Mouse (Mus musculus): ENCODE data around the gene Ccm2. TPM values are rescaled to one million over a fixed set of nuclear protein-coding genes. Genes with fewer than 3 reads are reported as not detected.
A peak's percentile ranks its signal among the peaks of the same experiment; 100 is the strongest.

The Ccm2 gene
- polyA plus RNA-seq, 1 experiment from 2014 or later = 92.9 TPM

DNA sequence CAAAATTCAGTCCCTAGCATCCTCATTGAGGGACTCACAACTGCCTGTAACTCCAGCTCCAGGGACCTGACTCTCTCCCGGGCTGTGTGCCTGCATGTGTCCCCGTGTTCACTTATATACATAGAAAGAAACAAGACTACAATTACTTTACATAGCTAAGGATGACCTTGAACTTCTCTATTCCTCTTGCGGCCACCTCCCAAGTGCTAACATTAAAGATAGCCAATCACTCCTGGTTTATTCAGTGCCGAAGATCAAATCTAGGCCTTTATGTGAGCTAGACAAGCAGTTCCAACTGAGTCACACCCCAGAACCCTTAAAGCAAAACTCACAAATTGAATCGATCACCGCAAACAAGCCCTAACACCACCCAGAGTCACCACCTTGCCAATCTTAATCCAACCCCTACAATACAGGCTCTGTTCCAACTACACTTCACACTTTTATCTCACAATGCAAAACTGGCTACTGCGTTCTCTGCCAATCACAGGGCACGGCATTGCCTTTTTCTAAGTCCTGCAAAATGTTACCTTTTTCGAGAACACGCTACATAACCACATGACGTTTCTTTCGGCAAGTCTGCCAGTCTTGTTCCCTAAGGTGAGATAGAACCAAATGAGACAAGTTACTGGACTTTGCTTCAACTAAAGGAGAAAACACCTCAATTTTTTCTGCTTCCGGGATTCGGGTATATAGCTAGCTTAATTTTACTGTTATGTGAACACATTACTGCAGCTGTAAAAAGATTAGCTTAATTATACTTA is 78.1 kb downstream of the Ccm2 start:
- Histone ChIP-seq H3K4me2 (peak overlapping the region; percentile 56), H3K36me3 (peaks cover 46% of the 10 kb centered on the region), H3K27me3 (no peaks in the 10 kb centered on the region), H3K4me1 (peaks cover 28% of the 10 kb centered on the region), H3K9me3 (no peaks in the 10 kb centered on the region), H3K27ac (no peak overlapping the region), H3K9ac (peak overlapping the region; percentile 52), H3K4me3 (peak overlapping the region; percentile 65)
- no peak for ATAC-seq (ENCODE audit: borderline replicate concordance, extremely low read depth, low FRiP score, low TSS enrichment)
- 60% methylated on average over 14 of the region's 14 CpGs for WGBS

DNA sequence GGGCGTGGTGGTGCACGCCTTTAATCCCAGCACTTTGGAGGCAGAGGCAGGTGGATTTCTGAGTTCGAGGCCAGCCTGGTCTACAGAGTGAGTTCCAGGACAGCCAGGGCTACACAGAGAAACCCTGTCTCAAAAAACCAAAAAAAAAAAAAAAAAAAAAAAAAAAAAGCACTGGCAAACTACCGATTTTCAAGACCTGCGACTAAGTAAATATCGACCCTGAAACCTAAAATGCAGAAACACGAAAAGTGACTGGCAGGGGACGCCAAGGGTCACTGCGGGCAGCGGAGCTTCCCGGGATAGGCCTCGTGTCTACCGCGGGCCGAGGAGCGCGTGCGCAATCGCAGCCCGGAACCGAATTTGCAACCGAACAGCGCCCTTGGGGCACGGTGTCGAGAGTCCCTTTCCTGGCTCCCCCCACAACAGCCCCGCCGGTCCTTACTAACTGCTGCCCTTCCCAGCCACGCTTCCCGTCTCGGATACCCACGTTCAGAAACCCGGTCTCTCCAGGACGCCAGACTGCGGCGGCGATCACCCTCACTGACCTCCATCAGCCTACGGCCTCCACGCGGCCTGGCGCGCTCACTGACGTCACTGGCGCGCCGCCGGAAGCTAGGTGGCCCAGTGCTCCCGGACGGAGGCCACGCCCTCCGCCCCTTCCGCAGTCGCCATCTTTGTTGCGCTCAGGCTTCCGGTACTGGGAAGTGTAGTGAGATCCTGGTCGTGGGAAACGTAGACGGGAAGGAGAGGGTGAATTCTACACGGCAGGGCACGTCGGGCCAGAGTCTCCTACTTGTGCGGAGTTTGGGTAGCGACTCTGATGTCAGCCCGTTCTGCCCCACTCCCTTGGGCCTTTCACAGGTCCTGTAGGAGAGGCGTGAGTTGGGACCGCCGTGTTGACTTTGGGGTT is 79.0 kb downstream of the Ccm2 start, which contains the start of gene Tbrg4:
TSS of gene Tbrg4 (minus strand) at position 590 of the 910 bp plus-strand sequence.
- peak; percentile 96 for ATAC-seq (ENCODE audit: borderline replicate concordance, extremely low read depth, low FRiP score, low TSS enrichment)
- H3K4me1 ChIP-seq = peaks cover 28% of the 10 kb centered on the region
- peaks cover 36% of the 10 kb centered on the region for H3K36me3 ChIP-seq
- no peaks in the 10 kb centered on the region for H3K9me3 ChIP-seq
- H3K27ac ChIP-seq = peak within 1 kb of the TSS; percentile 86
- peak within 1 kb of the TSS; percentile 65 for H3K4me3 ChIP-seq
- H3K9ac ChIP-seq = peak within 1 kb of the TSS; percentile 67
- H3K27me3 ChIP-seq = no peaks in the 10 kb centered on the region
- H3K4me2 ChIP-seq = peak within 1 kb of the TSS; percentile 68
- WGBS = under 1% methylated on average over 66 of the region's 66 CpGs

DNA sequence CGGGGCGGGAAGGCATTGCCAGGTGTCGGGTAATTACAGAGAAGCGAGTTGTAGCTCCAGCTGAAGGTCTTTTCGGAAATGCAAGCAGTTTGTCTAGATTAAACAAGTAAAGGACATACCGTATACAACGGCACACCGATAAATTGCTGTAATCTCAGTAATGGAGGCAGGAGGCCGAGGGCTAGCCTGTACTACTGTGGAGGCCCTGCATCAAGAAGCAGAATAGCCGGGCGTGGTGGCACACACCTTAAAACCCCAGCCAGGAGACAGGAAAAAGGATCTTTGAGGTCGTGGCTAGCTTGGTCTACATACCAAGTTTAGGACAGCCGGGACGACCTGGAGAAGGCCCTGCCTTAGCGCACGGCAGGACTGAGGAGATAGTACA is 79.7 kb downstream of the Ccm2 start:
- ATAC-seq (ENCODE audit: borderline replicate concordance, extremely low read depth, low FRiP score, low TSS enrichment) = peak; percentile 10; the same call in 1 of the 2 replicates
- 9% methylated on average over 16 of the region's 16 CpGs for WGBS
- Histone ChIP-seq H3K4me2 (peak overlapping the region; percentile 68), H3K4me1 (peaks cover 28% of the 10 kb centered on the region), H3K27ac (peak overlapping the region; percentile 86), H3K4me3 (peak overlapping the region; percentile 65), H3K9me3 (no peaks in the 10 kb centered on the region), H3K9ac (peak overlapping the region; percentile 67), H3K27me3 (no peaks in the 10 kb centered on the region), H3K36me3 (peaks cover 30% of the 10 kb centered on the region)

DNA sequence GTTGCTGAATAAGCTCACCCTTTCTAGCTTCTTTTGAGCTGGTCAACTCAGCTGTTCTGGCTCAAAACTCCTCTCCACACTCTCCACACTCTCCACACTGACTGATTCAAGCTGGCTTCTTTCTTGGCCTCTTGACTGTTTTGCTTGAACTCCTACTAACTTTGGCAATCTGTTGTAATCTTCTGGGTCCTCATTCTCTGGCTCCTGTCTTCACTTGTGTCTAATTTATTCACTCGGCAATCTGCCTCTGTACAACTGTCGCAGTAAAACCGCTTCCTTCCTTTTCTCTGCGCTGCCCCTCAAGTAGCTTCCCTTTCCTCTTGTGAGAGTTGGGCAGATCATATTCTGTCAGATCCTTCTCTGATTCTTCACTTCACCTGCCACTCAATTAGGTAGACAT is 81.0 kb downstream of the Ccm2 start:
- H3K36me3 ChIP-seq = peaks cover 17% of the 10 kb centered on the region
- ATAC-seq (ENCODE audit: borderline replicate concordance, extremely low read depth, low FRiP score, low TSS enrichment) = no peak
- WGBS = 87% methylated on average over 4 of the region's 4 CpGs
- no peak overlapping the region for H3K4me2 ChIP-seq
- H3K27me3 ChIP-seq = no peaks in the 10 kb centered on the region
- H3K4me1 ChIP-seq = peaks cover 28% of the 10 kb centered on the region
- no peak overlapping the region for H3K4me3 ChIP-seq
- H3K27ac ChIP-seq = no peak overlapping the region
- H3K9ac ChIP-seq = no peak overlapping the region
- no peaks in the 10 kb centered on the region for H3K9me3 ChIP-seq

DNA sequence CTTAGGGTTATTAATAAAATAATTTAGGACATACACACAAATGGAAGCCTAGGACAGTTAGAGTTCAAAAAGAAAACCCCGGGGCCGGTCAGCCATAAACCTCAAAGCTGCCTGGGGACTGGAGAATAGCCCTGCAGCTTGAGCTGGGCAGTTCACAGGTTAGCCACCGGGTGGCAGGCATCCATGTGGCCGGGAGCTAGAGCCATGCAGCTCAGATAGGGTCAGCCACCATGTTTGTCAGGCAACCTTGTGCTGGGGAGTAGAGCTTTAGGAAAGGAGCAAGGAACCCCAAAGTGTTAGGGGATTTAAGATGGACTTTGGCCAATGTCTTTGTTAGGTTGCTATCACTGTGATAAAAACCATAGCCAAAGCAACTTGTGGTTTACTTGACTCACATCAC is 81.9 kb downstream of the Ccm2 start:
- ATAC-seq (ENCODE audit: borderline replicate concordance, extremely low read depth, low FRiP score, low TSS enrichment) = no peak
- Histone ChIP-seq H3K4me1 (peaks cover 22% of the 10 kb centered on the region), H3K36me3 (peaks cover 10% of the 10 kb centered on the region), H3K27me3 (no peaks in the 10 kb centered on the region), H3K4me2 (no peak overlapping the region), H3K9ac (no peak overlapping the region), H3K9me3 (no peaks in the 10 kb centered on the region), H3K27ac (no peak overlapping the region), H3K4me3 (no peak overlapping the region)
- WGBS = 32% methylated on average over 4 of the region's 4 CpGs

DNA sequence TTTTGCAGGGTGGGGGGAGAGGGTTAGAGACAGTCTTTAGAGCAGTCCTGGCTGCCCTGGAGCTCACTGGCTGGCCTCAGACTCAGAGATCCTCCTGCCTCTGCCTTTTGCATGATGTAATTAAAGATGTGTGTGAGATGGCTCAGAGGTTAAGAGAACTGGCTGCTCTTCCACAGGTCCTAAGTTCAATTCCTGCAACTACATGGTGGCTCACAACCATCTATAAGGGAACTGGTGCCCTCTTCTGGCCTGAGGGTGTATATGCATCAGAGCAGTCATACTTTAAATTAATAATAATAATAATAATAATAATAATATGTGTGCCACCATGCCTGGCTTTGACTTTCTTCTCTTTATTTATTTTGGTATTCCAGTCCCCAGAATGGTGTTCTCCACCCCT is 83.0 kb downstream of the Ccm2 start:
- H3K36me3 ChIP-seq = no peaks in the 10 kb centered on the region; the same call in 1 of the 2 replicates
- no peaks in the 10 kb centered on the region for H3K27me3 ChIP-seq
- H3K9ac ChIP-seq = no peak overlapping the region
- H3K4me3 ChIP-seq = no peak overlapping the region
- peaks cover 11% of the 10 kb centered on the region for H3K4me1 ChIP-seq
- no peak overlapping the region for H3K4me2 ChIP-seq
- H3K27ac ChIP-seq = no peak overlapping the region
- no peaks in the 10 kb centered on the region for H3K9me3 ChIP-seq
- ATAC-seq (ENCODE audit: borderline replicate concordance, extremely low read depth, low FRiP score, low TSS enrichment) = no peak

DNA sequence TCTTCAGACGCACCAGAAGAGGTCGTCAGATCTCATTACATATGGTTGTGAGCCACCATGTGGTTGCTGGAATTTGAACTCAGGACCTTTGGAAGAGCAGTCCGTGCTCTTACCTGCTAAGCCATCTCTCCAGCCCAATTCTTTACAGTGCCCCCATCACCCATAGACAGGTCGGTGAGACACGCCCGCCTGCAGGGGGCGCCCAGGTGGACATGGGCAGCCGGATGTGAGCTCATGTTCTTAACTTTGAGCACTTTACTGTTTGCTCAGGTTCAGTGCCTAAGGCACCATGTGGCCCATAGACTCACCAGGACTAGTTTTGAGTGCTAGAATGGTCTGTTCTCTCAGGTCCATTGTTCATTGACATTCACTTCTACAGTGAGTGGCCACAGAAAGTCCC is 89.5 kb downstream of the Ccm2 start:
- H3K4me1 ChIP-seq = no peaks in the 10 kb centered on the region
- no peak overlapping the region for H3K4me3 ChIP-seq
- H3K36me3 ChIP-seq = no peaks in the 10 kb centered on the region
- whole genome bisulfite sequencing = 67% methylated on average over 8 of the region's 8 CpGs
- no peaks in the 10 kb centered on the region for H3K27me3 ChIP-seq
- no peak overlapping the region for H3K27ac ChIP-seq
- H3K9ac ChIP-seq = no peak overlapping the region
- no peak for ATAC-seq (ENCODE audit: borderline replicate concordance, extremely low read depth, low FRiP score, low TSS enrichment)
- no peak overlapping the region for H3K4me2 ChIP-seq
- no peaks in the 10 kb centered on the region for H3K9me3 ChIP-seq

DNA sequence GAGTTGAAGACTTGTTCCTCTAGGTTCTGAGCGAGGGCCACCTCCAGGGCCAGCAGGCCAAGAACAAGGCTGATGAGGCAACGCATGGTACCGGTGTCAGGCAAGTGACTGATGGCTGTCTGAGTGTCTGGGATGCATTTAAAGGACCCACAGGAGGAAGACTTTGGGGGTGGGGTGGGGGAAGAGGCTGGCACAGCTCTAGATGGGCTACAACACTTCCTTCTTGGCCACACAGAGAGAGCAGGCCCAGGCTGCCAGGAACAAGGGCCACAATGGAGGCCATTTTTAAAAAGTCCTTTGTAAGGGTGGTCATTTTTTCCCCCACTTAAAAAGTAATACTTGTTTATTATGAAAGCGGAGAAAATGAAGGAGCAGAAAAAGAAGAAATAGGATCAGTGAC is 91.8 kb downstream of the Ccm2 start, which contains the start of gene Wap:
TSS of gene Wap (minus strand) at position 101 of the 400 bp plus-strand sequence.
- H3K27me3 ChIP-seq = no peaks in the 10 kb centered on the region
- 85% methylated on average over 4 of the region's 4 CpGs for WGBS
- H3K36me3 ChIP-seq = no peaks in the 10 kb centered on the region
- H3K9ac ChIP-seq = no peak within 1 kb of the TSS
- no peaks in the 10 kb centered on the region for H3K9me3 ChIP-seq
- no peak within 1 kb of the TSS for H3K4me2 ChIP-seq
- no peaks in the 10 kb centered on the region for H3K4me1 ChIP-seq
- no peak for ATAC-seq (ENCODE audit: borderline replicate concordance, extremely low read depth, low FRiP score, low TSS enrichment)
- no peak within 1 kb of the TSS for H3K4me3 ChIP-seq
- H3K27ac ChIP-seq = no peak within 1 kb of the TSS

DNA sequence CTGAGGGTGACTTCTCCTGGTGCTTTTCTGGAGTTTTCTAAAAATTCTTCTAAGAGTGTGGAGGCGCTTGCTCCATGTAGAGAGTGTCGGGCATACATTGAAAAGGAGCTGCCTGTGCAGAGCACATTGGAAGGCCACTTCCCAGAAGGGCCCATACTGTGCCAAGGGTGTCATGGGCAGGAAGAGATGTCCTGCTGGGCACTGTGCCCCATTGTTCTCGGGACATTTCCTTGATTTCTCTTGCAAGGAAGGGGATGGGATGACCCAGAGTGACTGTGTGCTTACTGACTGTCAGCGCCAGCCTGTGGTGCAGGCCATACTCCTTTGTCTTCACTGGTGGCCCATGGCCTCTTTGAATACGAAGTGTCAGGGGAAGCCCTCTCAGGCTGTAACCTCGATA is 92.4 kb downstream of the Ccm2 start:
- Histone ChIP-seq H3K4me3 (no peak overlapping the region), H3K36me3 (no peaks in the 10 kb centered on the region), H3K27me3 (no peaks in the 10 kb centered on the region), H3K4me2 (no peak overlapping the region), H3K27ac (no peak overlapping the region), H3K4me1 (no peaks in the 10 kb centered on the region), H3K9me3 (no peaks in the 10 kb centered on the region), H3K9ac (no peak overlapping the region)
- 67% methylated on average over 6 of the region's 6 CpGs for WGBS
- no peak for ATAC-seq (ENCODE audit: borderline replicate concordance, extremely low read depth, low FRiP score, low TSS enrichment)

DNA sequence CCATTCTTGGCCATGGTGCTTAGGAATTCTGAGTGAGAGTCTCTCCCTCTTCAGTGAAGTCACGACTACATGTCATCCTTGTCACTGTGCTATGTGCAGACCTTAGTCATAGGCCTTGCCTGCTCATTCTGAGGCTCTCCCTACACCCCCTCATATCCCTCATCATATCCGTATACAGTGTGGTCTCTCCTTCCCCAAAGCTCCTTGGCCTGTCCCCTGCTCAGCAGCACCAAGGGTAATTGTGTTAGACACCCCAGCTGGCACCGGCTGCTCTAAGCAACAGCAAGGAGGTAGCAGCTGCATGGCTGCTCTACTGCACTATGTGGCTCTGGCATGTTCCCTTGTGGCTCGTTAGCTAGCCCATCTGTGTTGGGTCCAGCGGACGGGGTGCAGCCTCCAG is 97.9 kb downstream of the Ccm2 start:
- WGBS = 78% methylated on average over 6 of the region's 6 CpGs
- Histone ChIP-seq H3K27me3 (no peaks in the 10 kb centered on the region), H3K4me1 (no peaks in the 10 kb centered on the region)

More for the DNA sequence above, 97.9 kb downstream of the Ccm2 start:
- H3K9ac ChIP-seq = no peak overlapping the region
- no peak overlapping the region for H3K4me2 ChIP-seq
- H3K4me3 ChIP-seq = no peak overlapping the region
- H3K36me3 ChIP-seq = no peaks in the 10 kb centered on the region
- no peaks in the 10 kb centered on the region for H3K9me3 ChIP-seq
- no peak overlapping the region for H3K27ac ChIP-seq
- no peak for ATAC-seq (ENCODE audit: borderline replicate concordance, extremely low read depth, low FRiP score, low TSS enrichment)

Data from lung, embryonic 15.5 days (tissue).